Mouse (Mus musculus) lung, embryonic 14.5 days (tissue): Measurements from ENCODE around the gene Tsga10ip. TPM values are rescaled to one million over a fixed set of nuclear protein-coding genes. Genes with fewer than 3 reads are reported as not detected.

Experiments used
- ATAC-seq: fragments of 200-750 bp; cut with Nextera tagmentation; 2 replicates; pipeline ENCODE4 v1.8.0; 2017; ENCODE audit warnings: mild to moderate bottlenecking, moderate TSS enrichment, moderate library complexity; ENCODE audit not compliant: insufficient read depth
- DNase-seq: peaks from one replicate; pipeline ENCODE4 v3.0.0-alpha.2; 2015
- H3K27ac ChIP-seq: fragments of 300-500 bp; sonication (generic); 2 replicates; pipeline ENCODE4 v1.5.1; 2014; ENCODE audit warnings: low read depth, mild to moderate bottlenecking, moderate library complexity
- H3K27me3 ChIP-seq: fragments of 300-500 bp; sonication (generic); 2 replicates; pipeline ENCODE4 v1.6.1; 2014; ENCODE audit warnings: low read length, control low read depth; ENCODE audit not compliant: insufficient read depth
- H3K36me3 ChIP-seq: fragments of 300-500 bp; sonication (generic); 2 replicates; pipeline ENCODE4 v1.6.1; 2014; ENCODE audit warnings: control low read depth; ENCODE audit not compliant: insufficient read depth
- H3K4me1 ChIP-seq: fragments of 300-500 bp; sonication (generic); 2 replicates; pipeline ENCODE4 v1.6.1; 2014; ENCODE audit warnings: antibody characterized with exemption, control low read depth; ENCODE audit not compliant: insufficient read depth
- H3K4me2 ChIP-seq: fragments of 300-500 bp; sonication (generic); 2 replicates; pipeline ENCODE4 v1.6.1; 2014; ENCODE audit warnings: mild to moderate bottlenecking
- H3K4me3 ChIP-seq: fragments of 300-500 bp; sonication (generic); 2 replicates; pipeline ENCODE4 v1.5.1; 2014; ENCODE audit warnings: low read depth, low read length
- H3K9ac ChIP-seq: fragments of 300-500 bp; sonication (generic); 2 replicates; pipeline ENCODE4 v1.6.1; 2014
- H3K9me3 ChIP-seq: fragments of 300-500 bp; sonication (generic); 2 replicates; pipeline ENCODE4 v1.6.1; 2016; ENCODE audit warnings: low read depth, low read length, control low read depth
- CTCF ChIP-seq: IDR thresholded peaks from 2 replicates; pipeline ENCODE4 v1.5.1; 2016; ENCODE audit warnings: antibody characterized with exemption, low read depth
- WGBS: fragments of 180-500 bp; shearing (Covaris S2); extraction: QIAGEN DNeasy Blood & Tissue Kit; methylation state at CpG from one replicate; pipeline ENCODE4 v1.1.7; 2014; 5-methylcytosine and 5-hydroxymethylcytosine counted together
- polyA plus RNA-seq: library from polyadenylated mRNA; unstranded; fragments of >200 nt; fragmentation: Nextera tagmentation; extraction: Ambion mirVana; gene quantifications from 2 replicates; pipeline ENCODE4 v1.2.1, GENCODE M21; 2014

Gene Tsga10ip
- polyA plus RNA-seq, 1 experiment from 2014 or later = not detected

GRCm38 (mm10) chr19:5345297-5346131, 56.8 kb downstream of the Tsga10ip start:
- H3K27me3 ChIP-seq = no peaks in the 10 kb centered on the region
- WGBS = 75% methylated on average over 6 of the region's 6 CpGs
- TF ChIP-seq CTCF = no peak

GRCm38 (mm10) chr19:5341360-5341759, 61.0 kb downstream of the Tsga10ip start:
- no peak overlapping the region for H3K9ac ChIP-seq
- no peak overlapping the region for H3K27ac ChIP-seq
- DNase-seq = no peak
- no peak overlapping the region for H3K4me3 ChIP-seq
- no peaks in the 10 kb centered on the region for H3K27me3 ChIP-seq
- WGBS = 85% methylated on average over 7 of the region's 7 CpGs
- no peak for ATAC-seq
- TF ChIP-seq CTCF = no peak
- H3K9me3 ChIP-seq = no peaks in the 10 kb centered on the region
- H3K4me1 ChIP-seq = no peaks in the 10 kb centered on the region
- no peak overlapping the region for H3K4me2 ChIP-seq
- no peaks in the 10 kb centered on the region for H3K36me3 ChIP-seq

More at GRCm38 (mm10) chr19:5345297-5346131, 56.8 kb downstream of the Tsga10ip start:
- no peak overlapping the region for H3K4me3 ChIP-seq
- H3K9ac ChIP-seq = no peak overlapping the region
- no peaks in the 10 kb centered on the region for H3K4me1 ChIP-seq
- H3K9me3 ChIP-seq = no peaks in the 10 kb centered on the region
- peak; percentile 41; the same call in 1 of the 2 replicates for ATAC-seq
- H3K27ac ChIP-seq = no peak overlapping the region
- no peaks in the 10 kb centered on the region for H3K36me3 ChIP-seq
- H3K4me2 ChIP-seq = no peak overlapping the region
- DNase-seq = no peak

Other genes starting within 250 kb of the Tsga10ip start
- gene Pacs1, start 129.4 kb downstream of the Tsga10ip start, polyA plus RNA-seq = 27.8 and 31.8 TPM in 2 replicates
- gene Sf3b2, start 107.1 kb downstream of the Tsga10ip start, polyA plus RNA-seq = 334 and 368 TPM in 2 replicates
- gene Gal3st3, start 104.2 kb downstream of the Tsga10ip start, polyA plus RNA-seq = 2.2 and 2.9 TPM in 2 replicates
- gene Catsper1, start 66.8 kb downstream of the Tsga10ip start, polyA plus RNA-seq = not detected in 2 replicates
- gene Cst6, start 53.0 kb downstream of the Tsga10ip start, polyA plus RNA-seq = 0.41 TPM in 1 of 2 replicates, not detected in the other
- gene Eif1ad, start 35.8 kb downstream of the Tsga10ip start, polyA plus RNA-seq = 59.1 and 71.1 TPM in 2 replicates
- gene Banf1, start 35.4 kb downstream of the Tsga10ip start, polyA plus RNA-seq = 515 and 542 TPM in 2 replicates
- gene Sart1, start 13.8 kb downstream of the Tsga10ip start, polyA plus RNA-seq = 72.0 and 73.8 TPM in 2 replicates
- gene Drap1, start 22.5 kb upstream of the Tsga10ip start, polyA plus RNA-seq = 204 and 217 TPM in 2 replicates
- 40.8 and 42.7 TPM in 2 replicates for gene AI837181, start 22.6 kb upstream of the Tsga10ip start, polyA plus RNA-seq
- not detected in 2 replicates for gene Fosl1, start 45.0 kb upstream of the Tsga10ip start, polyA plus RNA-seq
- gene Ccdc85b, start 55.4 kb upstream of the Tsga10ip start, polyA plus RNA-seq = 9.0 and 10.0 TPM in 2 replicates
- gene Fibp, start 58.1 kb upstream of the Tsga10ip start, polyA plus RNA-seq = 101 and 104 TPM in 2 replicates
- 1.0 and 1.8 TPM in 2 replicates for gene Ctsw, start 66.0 kb upstream of the Tsga10ip start, polyA plus RNA-seq
- gene Efemp2, start 71.4 kb upstream of the Tsga10ip start, polyA plus RNA-seq = 178 and 192 TPM in 2 replicates
- gene Mus81, start 85.9 kb upstream of the Tsga10ip start, polyA plus RNA-seq = 39.8 and 42.6 TPM in 2 replicates
- 3,236 and 3,318 TPM in 2 replicates for gene Cfl1, start 87.9 kb upstream of the Tsga10ip start, polyA plus RNA-seq
- 0.18 TPM in 1 of 2 replicates, not detected in the other for gene 1700020D05Rik, start 101.3 kb upstream of the Tsga10ip start, polyA plus RNA-seq
- 6.0 and 6.7 TPM in 2 replicates for gene Snx32, start 108.0 kb upstream of the Tsga10ip start, polyA plus RNA-seq
- 0.89 and 1.0 TPM in 2 replicates for gene Ovol1, start 158.1 kb upstream of the Tsga10ip start, polyA plus RNA-seq
- gene Ap5b1, start 165.5 kb upstream of the Tsga10ip start, polyA plus RNA-seq = 3.7 and 4.2 TPM in 2 replicates
- 138 and 145 TPM in 2 replicates for gene Rnaseh2c, start 199.3 kb upstream of the Tsga10ip start, polyA plus RNA-seq
- 25.5 and 33.4 TPM in 2 replicates for gene Kat5, start 207.7 kb upstream of the Tsga10ip start, polyA plus RNA-seq
- 52.3 and 54.2 TPM in 2 replicates for gene Rela, start 235.0 kb upstream of the Tsga10ip start, polyA plus RNA-seq